Mouse (Mus musculus) neural tube, embryonic 10.5 days (tissue): ENCODE data around the gene Snrpb2.

Experiments used
- DNase-seq: peaks from one replicate; pipeline ENCODE4 v3.0.0-alpha.2; 2017; ENCODE audit warnings: low spot score; ENCODE audit errors: extremely low spot score

The Snrpb2 gene

GRCm38 (mm10) chr2:143062812-143063792 is at the start of gene Snrpb2:
Gene Snrpb2, plus strand, starts transcription at chr2:143063039.
- peak; percentile 91 for DNase-seq

- DNase-seq, result no peak
Observed at GRCm38 (mm10) chr2:143013057-143013456, 49.8 kb upstream of the Snrpb2 start.

DNA sequence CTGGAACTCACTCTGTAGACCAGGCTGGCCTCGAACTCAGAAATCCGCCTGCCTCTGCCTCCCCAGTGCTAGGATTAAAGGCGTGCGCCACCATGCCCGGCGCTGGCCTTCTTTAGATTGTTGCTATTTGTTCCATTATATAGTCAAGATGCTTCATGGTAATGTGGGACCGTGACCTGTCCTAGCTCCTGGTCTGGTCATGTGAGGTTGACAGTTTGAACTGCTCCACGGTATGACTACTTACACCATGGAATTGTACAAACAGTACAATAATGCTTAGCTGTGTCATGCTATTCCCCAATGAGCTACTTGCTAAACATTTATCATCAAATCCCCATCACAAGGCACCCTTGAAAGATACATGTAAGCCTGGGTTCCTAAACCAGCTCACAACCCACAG is 44.8 kb upstream of the Snrpb2 start:
- DNase-seq, result no peak

- DNase-seq, result peak; percentile 16
Observed at GRCm38 (mm10) chr2:143018591-143019130, 44.2 kb upstream of the Snrpb2 start.

GRCm38 (mm10) chr2:143019727-143020126 is 43.1 kb upstream of the Snrpb2 start:
- no peak for DNase-seq

DNA sequence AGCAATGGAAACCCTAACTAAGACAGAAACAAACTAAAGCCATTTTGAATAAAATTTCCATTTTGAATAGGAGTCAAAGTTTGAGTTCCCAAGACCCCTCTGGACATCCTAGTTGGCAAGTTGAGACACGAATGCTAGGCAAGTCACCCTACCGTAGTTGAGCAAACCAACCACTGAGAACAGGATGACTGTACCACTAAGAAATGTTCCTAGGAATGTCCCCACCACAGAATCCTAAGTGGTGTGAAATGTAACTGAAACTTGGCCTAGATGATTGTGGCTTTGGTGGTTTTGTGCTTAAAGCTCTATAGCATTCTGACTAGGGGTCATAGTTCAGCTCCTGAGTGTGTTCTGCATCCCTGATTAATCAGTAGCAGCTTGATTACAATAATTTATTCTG is 39.5 kb upstream of the Snrpb2 start:
- no peak for DNase-seq

DNA sequence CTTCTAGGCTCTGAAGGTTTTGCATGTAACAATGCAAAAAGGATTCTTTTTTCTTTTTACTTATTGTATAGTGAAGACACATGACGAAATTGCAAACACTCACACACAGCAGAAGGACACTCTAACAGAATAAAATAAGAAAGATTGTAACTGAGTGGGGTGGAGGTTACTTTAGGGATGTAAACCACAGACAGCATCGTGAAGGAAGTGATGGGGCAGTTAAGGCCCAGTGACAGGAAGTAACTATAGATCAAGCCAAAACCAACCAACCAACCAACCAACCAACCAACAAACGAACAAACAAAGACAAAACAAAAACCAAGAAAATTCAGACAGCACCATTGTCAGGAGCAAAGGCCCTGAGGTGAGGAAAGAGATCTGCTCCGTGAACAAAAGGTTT is 38.6 kb upstream of the Snrpb2 start:
- DNase-seq, result no peak

GRCm38 (mm10) chr2:143031283-143031682 is 31.6 kb upstream of the Snrpb2 start:
- DNase-seq, result no peak

- no peak for DNase-seq
Observed at GRCm38 (mm10) chr2:143032378-143033255, 30.2 kb upstream of the Snrpb2 start.

GRCm38 (mm10) chr2:143034350-143035085 is 28.3 kb upstream of the Snrpb2 start:
- DNase-seq, result no peak

DNA sequence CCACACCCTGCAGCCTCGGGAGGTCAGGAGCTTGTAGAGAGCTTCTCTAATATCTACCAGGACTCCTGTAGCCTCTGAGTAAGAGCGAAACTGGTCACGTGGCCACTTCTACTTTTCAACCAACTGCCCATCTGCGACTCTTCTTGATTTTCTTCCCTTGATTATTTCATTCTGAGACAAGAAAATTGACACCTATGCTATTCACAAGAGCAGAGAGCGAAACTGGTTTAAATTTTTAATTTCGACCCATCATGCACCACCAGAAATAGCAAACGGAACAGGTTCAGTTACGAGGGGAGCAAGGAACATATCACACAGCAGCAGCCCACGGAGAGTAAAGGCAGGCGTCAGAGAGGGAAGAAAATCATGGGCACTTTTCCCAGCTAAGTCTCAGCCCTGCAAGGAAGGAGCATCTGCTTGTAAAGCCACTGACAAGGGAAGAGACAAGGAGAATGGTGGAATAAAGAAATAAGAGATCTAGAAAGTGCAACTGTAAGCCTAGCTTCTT is 27.7 kb upstream of the Snrpb2 start:
- DNase-seq, result no peak

DNA sequence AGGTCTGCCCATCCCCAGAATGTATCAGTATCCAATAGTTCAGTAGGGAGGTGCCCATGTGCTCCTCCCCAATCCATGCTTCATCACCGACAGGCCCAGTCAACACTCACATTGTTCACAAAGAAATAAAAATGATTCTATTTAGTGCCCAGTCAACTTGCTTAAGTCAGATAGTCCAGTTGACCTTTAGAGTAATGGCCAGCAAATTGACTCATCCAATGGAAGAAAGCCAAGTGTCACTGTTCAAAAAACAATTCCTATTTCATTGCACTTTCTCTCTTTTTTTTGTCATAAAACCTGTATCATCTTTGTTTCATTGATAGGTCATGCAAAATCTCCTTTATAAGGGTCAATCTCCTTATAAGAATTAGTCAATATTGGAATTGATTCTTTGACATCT is 21.2 kb upstream of the Snrpb2 start:
- no peak for DNase-seq

DNA sequence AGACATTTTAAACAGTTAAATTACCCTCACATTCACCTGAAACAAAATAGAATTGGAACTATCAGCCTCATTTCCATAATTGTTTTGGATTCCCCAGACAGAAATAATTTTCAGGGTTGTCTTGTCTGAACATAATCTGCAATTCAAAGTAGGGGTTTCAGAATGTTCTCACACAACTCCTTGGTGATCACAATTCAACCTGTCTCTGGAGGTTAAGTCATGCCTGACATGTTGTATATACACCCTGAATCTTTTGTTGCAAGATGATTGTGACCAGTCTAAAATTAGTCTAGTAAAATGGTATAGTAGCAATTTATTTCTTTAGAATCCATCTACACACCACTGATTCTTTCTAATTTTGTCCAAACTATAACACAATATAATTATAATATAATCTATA is 7.6 kb upstream of the Snrpb2 start:
- DNase-seq, result no peak

GRCm38 (mm10) chr2:143056736-143057135 is 6.1 kb upstream of the Snrpb2 start:
- no peak for DNase-seq

DNA sequence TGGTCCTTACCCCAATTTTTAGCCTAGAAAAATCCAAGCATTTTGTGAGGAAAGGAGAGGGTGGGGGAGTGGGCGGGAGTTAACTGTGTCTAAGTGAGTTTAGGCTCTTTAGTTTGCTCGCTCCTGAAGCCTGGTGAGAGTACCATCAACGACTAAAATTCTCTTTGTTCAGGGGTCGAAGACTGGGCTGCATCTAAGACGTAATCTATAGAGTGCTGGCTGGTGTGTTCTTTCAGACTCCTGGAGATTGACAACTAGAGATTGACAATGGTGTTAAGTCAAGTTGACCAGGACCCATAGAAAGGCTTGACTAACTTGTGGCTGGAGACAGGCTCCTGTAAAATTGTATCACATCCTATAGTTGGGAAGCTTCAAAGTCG is 417 bp upstream of the Snrpb2 start:
- DNase-seq, result no peak

- no peak for DNase-seq
Observed at GRCm38 (mm10) chr2:143065914-143066313, 3.1 kb downstream of the Snrpb2 start.

GRCm38 (mm10) chr2:143078198-143078851 is 15.5 kb downstream of the Snrpb2 start, which contains the start of gene Otor:
Gene Otor, plus strand, starts transcription at chr2:143078473.
- no peak for DNase-seq

- DNase-seq, result no peak
Observed at GRCm38 (mm10) chr2:143081693-143082092, 18.9 kb downstream of the Snrpb2 start.

GRCm38 (mm10) chr2:143084852-143085397 is 22.1 kb downstream of the Snrpb2 start:
- DNase-seq, result no peak

DNA sequence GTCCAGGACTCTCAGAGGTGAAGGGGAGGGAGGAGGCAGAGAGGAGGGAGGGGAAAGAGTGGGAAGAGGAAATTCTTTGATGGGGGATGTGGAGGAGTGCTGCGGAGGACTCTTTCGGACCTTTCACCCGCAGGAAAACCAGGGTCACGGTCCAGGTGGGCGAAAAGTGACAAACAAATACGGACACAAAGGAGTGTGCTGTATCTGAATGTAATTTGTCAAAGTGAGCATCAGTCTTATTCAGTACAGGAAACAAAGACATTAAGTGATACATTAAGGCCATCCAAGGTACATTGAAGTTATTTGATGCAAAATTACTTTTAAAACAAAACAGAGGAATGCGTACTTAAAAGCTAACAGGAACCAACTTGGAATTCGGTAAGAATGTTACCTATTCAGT is 27.0 kb downstream of the Snrpb2 start:
- no peak for DNase-seq
